Mouse (Mus musculus): ENCODE measurements at regions not wholly inside any gene's neighbourhood (a gene's known extent, or its start where the extent isn't known, plus 50 kb on each side); places are given as distances from the start of the nearest gene placed in this dataset.

GRCm38 (mm10) chr5:67487965-67488409 is 59.9 kb upstream of the Bend4 start:
- no peak for TF ChIP-seq CTCF (IDR thresholded peaks at IDR 0.05; ENCODE audit: low read depth)
- TF ChIP-seq EP300 (IDR thresholded peaks at IDR 0.05; ENCODE audit: low read depth): no peak
